Comparison of ENCODE assay signal across 9 mouse cellular contexts in genomic region chr2:153483118-153483983, GRCm38 (mm10). TPM values are rescaled to one million over a fixed set of nuclear protein-coding genes. Genes with fewer than 3 reads are reported as not detected.
DNase-seq lines count a peak whose midpoint lies in the region; ATAC-seq and TF ChIP-seq lines count a peak whose summit lies in the region.
"Had no signal": no experiment of that assay in that cellular context is flagged by ENCODE, and none has a peak within 500 bp of the region (broad histone marks: within the 10 kb centered on the region; RNA-seq: fewer than 3 reads in every experiment).

No protein-coding gene starts in this region.

- no peak overlapping the region for H3K4me3 ChIP-seq in forebrain, embryonic 12.5 days (replicated peaks)
- H3K4me3 ChIP-seq in hindbrain, postnatal 0 days (ENCODE audit: low read length): no peak overlapping the region
- no peak overlapping the region for H3K4me3 ChIP-seq in limb, embryonic 11.5 days (ENCODE audit: low read depth, low read length)
- no peak overlapping the region for H3K4me3 ChIP-seq in midbrain, embryonic 15.5 days
- H3K4me3 ChIP-seq in stomach, embryonic 16.5 days (replicated peaks; ENCODE audit: low read length): no peak overlapping the region

- peaks cover 12% of the 10 kb centered on the region; the same call in 1 of the 2 replicates for H3K27me3 ChIP-seq in forebrain, embryonic 12.5 days
- H3K27me3 ChIP-seq in hindbrain, postnatal 0 days (ENCODE audit: insufficient read depth, low read length): no peaks in the 10 kb centered on the region
- H3K27me3 ChIP-seq in limb, embryonic 11.5 days (ENCODE audit: control insufficient read depth, insufficient read depth, low read length): no peaks in the 10 kb centered on the region
- H3K27me3 ChIP-seq in midbrain, embryonic 15.5 days (replicated peaks): no peaks in the 10 kb centered on the region
- no peaks in the 10 kb centered on the region for H3K27me3 ChIP-seq in stomach, embryonic 16.5 days (ENCODE audit: control insufficient read depth, insufficient read depth, low read length)

- H3K4me1 ChIP-seq in forebrain, embryonic 12.5 days: peaks cover 45% of the 10 kb centered on the region
- H3K4me1 ChIP-seq in hindbrain, postnatal 0 days (ENCODE audit: insufficient read depth, low read length): peaks cover 31% of the 10 kb centered on the region
- peaks cover 8% of the 10 kb centered on the region for H3K4me1 ChIP-seq in limb, embryonic 11.5 days (ENCODE audit: control insufficient read depth, insufficient read depth, low read length)
- H3K4me1 ChIP-seq in midbrain, embryonic 15.5 days: peaks cover 36% of the 10 kb centered on the region
- H3K4me1 ChIP-seq in stomach, embryonic 16.5 days (ENCODE audit: control insufficient read depth, insufficient read depth, low read length): peaks cover 5% of the 10 kb centered on the region; the same call in 1 of the 2 replicates

- ATAC-seq in forebrain, embryonic 12.5 days (ENCODE audit: low FRiP score): peak; percentile 76
- peak; percentile 69 for ATAC-seq in hindbrain, postnatal 0 days
- ATAC-seq in limb, embryonic 11.5 days (ENCODE audit: insufficient number of reproducible peaks, low FRiP score, low TSS enrichment, low read depth): no peak; the same call in 1 of the 2 replicates
- peak; percentile 66 for ATAC-seq in midbrain, embryonic 15.5 days (replicated peaks)
- peak; percentile 28; the same call in 1 of the 2 replicates for ATAC-seq in stomach, embryonic 16.5 days (ENCODE audit: insufficient read depth, low FRiP score)

- H3K27ac ChIP-seq in forebrain, embryonic 12.5 days: peak overlapping the region; percentile 87
- peak overlapping the region; percentile 76 for H3K27ac ChIP-seq in hindbrain, postnatal 0 days
- no peak overlapping the region for H3K27ac ChIP-seq in limb, embryonic 11.5 days (replicated peaks; ENCODE audit: low read depth, low read length)
- H3K27ac ChIP-seq in midbrain, embryonic 15.5 days: peak overlapping the region; percentile 85
- H3K27ac ChIP-seq in stomach, embryonic 16.5 days (ENCODE audit: low read length): no peak overlapping the region

- H3K36me3 ChIP-seq in forebrain, embryonic 12.5 days (replicated peaks): no peaks in the 10 kb centered on the region
- no peaks in the 10 kb centered on the region for H3K36me3 ChIP-seq in hindbrain, postnatal 0 days (ENCODE audit: insufficient read depth, low read length)
- H3K36me3 ChIP-seq in limb, embryonic 11.5 days (ENCODE audit: control insufficient read depth, insufficient read depth, low read length): no peaks in the 10 kb centered on the region
- H3K36me3 ChIP-seq in midbrain, embryonic 15.5 days (replicated peaks): no peaks in the 10 kb centered on the region
- no peaks in the 10 kb centered on the region for H3K36me3 ChIP-seq in stomach, embryonic 16.5 days (ENCODE audit: control insufficient read depth, insufficient read depth, low read length)

- peak; percentile 58 to 59 for DNase-seq in layer of hippocampus, adult 18-20 months (ENCODE audit: low spot score in 2 of 2)
- DNase-seq in layer of hippocampus, adult 9-10 months (ENCODE audit: low spot score): no peak
- DNase-seq in c-Kit-positive CD71-positive TER-119-positive erythroid progenitor cells, embryonic 14.5 days (ENCODE audit: low spot score): peak; percentile 47
- DNase-seq in hindbrain, postnatal 0 days (ENCODE audit: low spot score): peak; percentile 89
- peak; percentile 53 for DNase-seq in limb, embryonic 11.5 days (ENCODE audit: low spot score)

- 8% methylated on average over 19 of the region's 20 CpGs for WGBS in forebrain, embryonic 12.5 days
- WGBS in hindbrain, postnatal 0 days: 7% methylated on average over 20 of the region's 20 CpGs
- WGBS in limb, embryonic 11.5 days: 15% methylated on average over 20 of the region's 20 CpGs
- WGBS in midbrain, embryonic 15.5 days: 6% methylated on average over 20 of the region's 20 CpGs
- 17% methylated on average over 20 of the region's 20 CpGs for whole genome bisulfite sequencing in stomach, embryonic 16.5 days

- H3K9me3 ChIP-seq in forebrain, embryonic 12.5 days: no peaks in the 10 kb centered on the region
- no peaks in the 10 kb centered on the region for H3K9me3 ChIP-seq in hindbrain, postnatal 0 days (ENCODE audit: low read length)
- no peaks in the 10 kb centered on the region for H3K9me3 ChIP-seq in limb, embryonic 11.5 days (ENCODE audit: control insufficient read depth, low read length)
- no peaks in the 10 kb centered on the region for H3K9me3 ChIP-seq in midbrain, embryonic 15.5 days
- H3K9me3 ChIP-seq in stomach, embryonic 16.5 days (replicated peaks; ENCODE audit: control insufficient read depth, low read length): no peaks in the 10 kb centered on the region

- TF ChIP-seq CTCF in hindbrain, postnatal 0 days (IDR thresholded peaks at IDR 0.05; ENCODE audit: low read depth): peak; percentile 26; the same call in 1 of the 2 replicates

- peak overlapping the region; percentile 38 for H3K4me2 ChIP-seq in forebrain, embryonic 12.5 days
- peak overlapping the region; percentile 37 for H3K4me2 ChIP-seq in hindbrain, postnatal 0 days (ENCODE audit: low read depth, low read length)
- peak overlapping the region; percentile 10; the same call in 1 of the 2 replicates for H3K4me2 ChIP-seq in limb, embryonic 11.5 days (ENCODE audit: low read depth, severe bottlenecking)
- H3K4me2 ChIP-seq in midbrain, embryonic 15.5 days: peak overlapping the region; percentile 34
- H3K4me2 ChIP-seq in stomach, embryonic 16.5 days (ENCODE audit: low read depth, low read length): 0 out of 2 replicates have a peak overlapping the region, but pooled peaks have one; percentile 2

- peak overlapping the region; percentile 13; the same call in 1 of the 2 replicates for H3K9ac ChIP-seq in forebrain, embryonic 12.5 days
- H3K9ac ChIP-seq in hindbrain, postnatal 0 days (replicated peaks; ENCODE audit: low read length): peak overlapping the region; percentile 36; the same call in 1 of the 2 replicates
- H3K9ac ChIP-seq in limb, embryonic 11.5 days (ENCODE audit: low read length): peak overlapping the region; percentile 43; the same call in 1 of the 2 replicates
- H3K9ac ChIP-seq in midbrain, embryonic 15.5 days: peak overlapping the region; percentile 34
- H3K9ac ChIP-seq in stomach, embryonic 16.5 days (ENCODE audit: low read length): peak overlapping the region; percentile 31; the same call in 1 of the 2 replicates

RNA-seq across cellular contexts. Expression of gene 4930404H24Rik, which starts 9.2 kb away (rescaled TPM):
- total RNA-seq in layer of hippocampus, adult 18-20 months (2021): not detected
- polyA plus RNA-seq in forebrain, embryonic 12.5 days (2016; fragmentation: Nextera tagmentation; extraction: Ambion mirVana): not detected in 2 replicates
- total RNA-seq in hindbrain, postnatal 0 days (2014; rRNA removed): not detected in 2 replicates
- polyA plus RNA-seq in hindbrain, postnatal 0 days (2015; fragmentation: Nextera tagmentation; extraction: Ambion mirVana): not detected in 2 replicates
- polyA plus RNA-seq in limb, embryonic 11.5 days (2014; fragmentation: Nextera tagmentation; extraction: Ambion mirVana): not detected in 2 replicates
- polyA plus RNA-seq in midbrain, embryonic 15.5 days (2015; fragmentation: Nextera tagmentation; extraction: Ambion mirVana): not detected in 2 replicates
- polyA plus RNA-seq in stomach, embryonic 16.5 days (2015; fragmentation: Nextera tagmentation; extraction: Ambion mirVana): not detected in 2 replicates
- total RNA-seq: liver, adult 2 months had no signal
- polyA plus RNA-seq: liver, adult 2 months had no signal

RNA-seq across cellular contexts. Expression of gene Nol4l, which starts 46.4 kb away (rescaled TPM):
- total RNA-seq in layer of hippocampus, adult 18-20 months (2021): 10 to 100 TPM; 46.5 to 48.1 TPM
- polyA plus RNA-seq in forebrain, embryonic 12.5 days (2016; fragmentation: Nextera tagmentation; extraction: Ambion mirVana): 31.4 and 34.5 TPM in 2 replicates
- total RNA-seq in hindbrain, postnatal 0 days (2014; rRNA removed): 68.3 and 80.8 TPM in 2 replicates
- 23.7 and 24.2 TPM in 2 replicates for polyA plus RNA-seq in hindbrain, postnatal 0 days (2015; fragmentation: Nextera tagmentation; extraction: Ambion mirVana)
- 14.0 and 15.1 TPM in 2 replicates for polyA plus RNA-seq in limb, embryonic 11.5 days (2014; fragmentation: Nextera tagmentation; extraction: Ambion mirVana)
- polyA plus RNA-seq in midbrain, embryonic 15.5 days (2015; fragmentation: Nextera tagmentation; extraction: Ambion mirVana): 50.8 and 54.6 TPM in 2 replicates
- 11.3 and 11.5 TPM in 2 replicates for polyA plus RNA-seq in stomach, embryonic 16.5 days (2015; fragmentation: Nextera tagmentation; extraction: Ambion mirVana)

Comparison
In these comparisons a context has a peak if more than half of its experiments do, and no peak if none do; other contexts are left out.
1. H3K27ac ChIP-seq: peak in forebrain, embryonic 12.5 days (single experiment), hindbrain, postnatal 0 days (single experiment) and midbrain, embryonic 15.5 days (single experiment); none in limb, embryonic 11.5 days (single experiment) and stomach, embryonic 16.5 days (single experiment).
2. Peak in every context shown above with its lines, with median percentiles within 50 percentile points of each other: H3K4me2 ChIP-seq and H3K9ac ChIP-seq.